Mouse (Mus musculus) stomach, embryonic 14.5 days (tissue): ENCODE measurements around the gene Wscd1. TPM values are rescaled to one million over a fixed set of nuclear protein-coding genes. Genes with fewer than 3 reads are reported as not detected.

Experiments
- ATAC-seq: fragments of 200-750 bp; cut with Nextera tagmentation; 2 replicates; pipeline ENCODE4 v1.8.0; 2017; ENCODE audit warnings: low read depth, moderate TSS enrichment; ENCODE audit not compliant: insufficient number of reproducible peaks, insufficient read depth, low FRiP score
- H3K27ac ChIP-seq: fragments of 300-500 bp; sonication (generic); 2 replicates; pipeline ENCODE4 v1.5.1; 2014; ENCODE audit warnings: mild to moderate bottlenecking, low read length, moderate library complexity, mixed read lengths
- H3K27me3 ChIP-seq: fragments of 300-500 bp; sonication (generic); 2 replicates; pipeline ENCODE4 v1.6.1; 2014; ENCODE audit warnings: low read length, control low read depth, mixed read lengths; ENCODE audit not compliant: control insufficient read depth, insufficient read depth
- H3K36me3 ChIP-seq: fragments of 300-500 bp; sonication (generic); 2 replicates; pipeline ENCODE4 v1.6.1; 2014; ENCODE audit warnings: mild to moderate bottlenecking, control low read depth, low read length, moderate library complexity, mixed read lengths; ENCODE audit not compliant: control insufficient read depth, insufficient read depth
- H3K4me1 ChIP-seq: fragments of 300-500 bp; sonication (generic); 2 replicates; pipeline ENCODE4 v1.6.1; 2014; ENCODE audit warnings: low read length, control low read depth, mixed read lengths; ENCODE audit not compliant: control insufficient read depth, insufficient read depth
- H3K4me2 ChIP-seq: fragments of 300-500 bp; sonication (generic); replicated peaks from 2 replicates; pipeline ENCODE4 v1.6.1; 2014; ENCODE audit warnings: low read depth, low read length, control low read depth
- H3K4me3 ChIP-seq: fragments of 300-500 bp; sonication (generic); 2 replicates; pipeline ENCODE4 v1.5.1; 2014; ENCODE audit warnings: low read depth, low read length, control low read depth
- H3K9ac ChIP-seq: fragments of 300-500 bp; sonication (generic); replicated peaks from 2 replicates; pipeline ENCODE4 v1.6.1; 2014; ENCODE audit warnings: low read depth, mild to moderate bottlenecking, control low read depth, low read length, moderate library complexity, mixed read lengths
- H3K9me3 ChIP-seq: fragments of 300-500 bp; sonication (generic); 2 replicates; pipeline ENCODE4 v1.6.1; 2016; ENCODE audit warnings: low read depth, low read length, control low read depth; ENCODE audit not compliant: control insufficient read depth
- WGBS: fragments of 180-500 bp; shearing (Covaris S2); extraction: QIAGEN DNeasy Blood & Tissue Kit; methylation state at CpG from one replicate; pipeline ENCODE4 v1.1.7; 2014; 5-methylcytosine and 5-hydroxymethylcytosine counted together
- polyA plus RNA-seq: library from polyadenylated mRNA; unstranded; fragments of >200 nt; fragmentation: Nextera tagmentation; extraction: Ambion mirVana; gene quantifications from 2 replicates; pipeline ENCODE4 v1.2.1, GENCODE M21; 2014

Wscd1 gene
- polyA plus RNA-seq, result 2.0 and 2.3 TPM in 2 replicates

DNA sequence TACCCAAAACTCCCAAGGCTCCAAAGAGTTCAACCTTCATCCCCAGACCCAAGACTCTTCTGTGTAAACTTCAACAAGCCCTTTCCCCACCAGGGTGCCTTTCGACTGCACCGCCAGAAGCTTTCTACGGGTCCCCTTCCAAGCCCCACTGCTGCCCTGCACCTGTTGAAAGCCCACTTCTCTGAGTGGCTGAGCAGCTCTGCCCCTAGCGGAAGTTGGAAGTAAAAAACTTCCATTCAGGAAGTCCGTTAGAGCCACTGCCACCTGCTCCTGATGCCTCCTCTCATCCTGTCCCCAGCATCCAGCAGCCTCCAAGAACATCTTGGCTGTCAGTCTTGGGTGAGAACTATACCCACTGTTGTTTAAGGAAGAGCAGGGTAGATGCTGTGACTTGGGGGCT lies at the start of gene Wscd1:
Gene Wscd1, plus strand, starts transcription at position 250 of the 400 bp plus-strand sequence.
- Histone ChIP-seq H3K4me1 (peaks cover 6% of the 10 kb centered on the region; the same call in 1 of the 2 replicates), H3K36me3 (no peaks in the 10 kb centered on the region), H3K27ac (no peak within 1 kb of the TSS), H3K9me3 (no peaks in the 10 kb centered on the region), H3K9ac (0 out of 2 replicates have a peak within 1 kb of the TSS, but pooled peaks have one; percentile 36), H3K27me3 (peaks cover 19% of the 10 kb centered on the region), H3K4me2 (peak within 1 kb of the TSS; percentile 93), H3K4me3 (peak within 1 kb of the TSS; percentile 51)
- 8% methylated on average over 5 of the region's 5 CpGs for WGBS
- no peak for ATAC-seq

DNA sequence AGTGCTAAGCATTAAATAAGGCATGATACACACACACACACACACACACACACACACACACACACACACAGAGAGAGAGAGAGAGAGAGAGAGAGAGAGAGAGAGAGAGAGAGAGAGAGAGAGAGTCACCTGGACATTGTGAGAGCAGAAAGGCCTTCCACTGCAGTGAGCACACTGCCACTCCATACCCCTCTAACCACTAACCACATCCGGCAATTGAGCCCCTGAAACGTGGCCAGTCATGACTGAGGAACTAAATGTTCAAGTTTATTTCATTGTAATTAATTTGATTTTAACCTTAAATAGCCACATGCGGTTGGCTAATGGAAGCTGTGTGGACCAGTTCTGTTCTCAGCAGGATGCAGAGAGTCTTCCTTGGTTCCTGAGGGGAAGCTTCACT lies 21.7 kb upstream of the Wscd1 start:
- no peak overlapping the region for H3K4me3 ChIP-seq
- no peaks in the 10 kb centered on the region for H3K27me3 ChIP-seq
- no peak overlapping the region for H3K9ac ChIP-seq
- no peaks in the 10 kb centered on the region for H3K4me1 ChIP-seq
- H3K36me3 ChIP-seq, result no peaks in the 10 kb centered on the region
- no peak overlapping the region for H3K27ac ChIP-seq
- no peaks in the 10 kb centered on the region for H3K9me3 ChIP-seq
- ATAC-seq, result no peak
- H3K4me2 ChIP-seq, result no peak overlapping the region
- 75% methylated on average over 3 of the region's 3 CpGs for WGBS

DNA sequence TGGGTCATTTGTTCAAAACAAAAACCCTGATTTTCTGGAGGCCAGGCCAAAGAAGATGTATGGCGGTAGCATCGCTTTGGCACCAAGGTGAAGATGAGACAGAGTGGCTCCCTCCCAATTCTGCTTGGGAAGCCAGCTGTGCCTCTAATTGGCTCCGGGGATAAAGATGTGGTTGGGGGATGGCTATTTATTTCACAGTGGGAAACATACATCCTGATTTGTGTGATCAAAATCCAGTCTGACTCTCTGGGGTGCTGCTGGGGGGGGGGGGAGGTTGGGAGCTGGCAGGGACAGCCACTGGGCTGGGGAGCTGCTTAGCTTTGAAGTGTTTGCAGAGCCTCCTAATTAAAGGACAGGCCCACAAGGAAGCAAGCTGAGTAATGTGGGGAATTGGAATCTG lies 20.4 kb upstream of the Wscd1 start:
- H3K4me2 ChIP-seq, result no peak overlapping the region
- H3K27ac ChIP-seq, result no peak overlapping the region
- no peak for ATAC-seq
- no peaks in the 10 kb centered on the region for H3K36me3 ChIP-seq
- H3K4me1 ChIP-seq, result no peaks in the 10 kb centered on the region
- no peak overlapping the region for H3K4me3 ChIP-seq
- no peaks in the 10 kb centered on the region for H3K27me3 ChIP-seq
- no peaks in the 10 kb centered on the region for H3K9me3 ChIP-seq
- no peak overlapping the region for H3K9ac ChIP-seq
- WGBS, result 80% methylated on average over 3 of the region's 3 CpGs

DNA sequence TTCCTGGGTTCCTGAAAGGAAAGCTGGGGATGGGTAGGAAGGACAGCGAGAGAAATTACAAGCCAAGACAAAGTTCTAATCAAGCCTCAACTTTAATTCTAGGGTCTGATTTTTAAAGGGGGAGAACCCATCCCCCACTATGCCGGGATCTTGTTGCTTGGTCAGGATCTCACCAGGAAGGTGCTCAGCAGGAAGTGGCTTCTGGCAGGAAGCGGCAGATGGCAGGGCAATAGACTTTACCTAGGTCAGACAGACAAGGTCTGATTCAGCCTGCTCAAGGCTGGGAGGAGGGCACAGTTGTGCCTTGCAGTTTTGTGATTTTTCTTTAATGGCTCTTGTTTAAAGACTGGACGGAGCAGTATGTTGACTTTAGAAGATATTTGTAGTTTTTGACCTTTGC lies 15.9 kb upstream of the Wscd1 start:
- Histone ChIP-seq H3K9me3 (no peaks in the 10 kb centered on the region), H3K9ac (no peak overlapping the region), H3K27me3 (no peaks in the 10 kb centered on the region), H3K4me2 (no peak overlapping the region), H3K4me3 (no peak overlapping the region), H3K27ac (no peak overlapping the region), H3K4me1 (0 out of 2 replicates have a peak, but pooled peaks cover 2% of the 10 kb centered on the region), H3K36me3 (no peaks in the 10 kb centered on the region)
- no peak for ATAC-seq
- 48% methylated on average over 4 of the region's 4 CpGs for WGBS

DNA sequence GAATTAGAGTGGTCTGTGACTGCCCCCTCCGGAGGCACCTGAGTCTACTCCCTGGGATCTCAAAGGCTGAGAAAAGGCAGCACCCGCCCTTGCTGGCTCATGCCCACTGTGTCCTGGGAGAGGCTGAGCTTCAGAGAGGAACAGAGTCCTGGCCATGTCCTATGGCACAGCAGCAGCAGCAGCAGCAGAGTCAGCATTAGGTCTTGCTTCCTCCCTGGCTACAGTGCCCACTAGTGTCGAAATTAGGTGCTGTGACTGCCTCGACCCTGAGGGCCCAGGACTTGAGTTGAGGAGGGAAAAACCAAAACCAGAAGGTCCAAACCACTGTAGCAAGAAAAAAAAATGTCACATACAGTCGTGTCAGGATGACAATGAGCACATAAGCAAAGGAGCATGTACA lies 12.6 kb upstream of the Wscd1 start:
- no peak overlapping the region for H3K4me3 ChIP-seq
- H3K4me1 ChIP-seq, result 0 out of 2 replicates have a peak, but pooled peaks cover 2% of the 10 kb centered on the region
- no peak overlapping the region for H3K4me2 ChIP-seq
- H3K9me3 ChIP-seq, result no peaks in the 10 kb centered on the region
- no peaks in the 10 kb centered on the region for H3K36me3 ChIP-seq
- ATAC-seq, result no peak
- H3K27me3 ChIP-seq, result no peaks in the 10 kb centered on the region
- no peak overlapping the region for H3K9ac ChIP-seq
- 32% methylated on average over 5 of the region's 5 CpGs for WGBS
- no peak overlapping the region for H3K27ac ChIP-seq

DNA sequence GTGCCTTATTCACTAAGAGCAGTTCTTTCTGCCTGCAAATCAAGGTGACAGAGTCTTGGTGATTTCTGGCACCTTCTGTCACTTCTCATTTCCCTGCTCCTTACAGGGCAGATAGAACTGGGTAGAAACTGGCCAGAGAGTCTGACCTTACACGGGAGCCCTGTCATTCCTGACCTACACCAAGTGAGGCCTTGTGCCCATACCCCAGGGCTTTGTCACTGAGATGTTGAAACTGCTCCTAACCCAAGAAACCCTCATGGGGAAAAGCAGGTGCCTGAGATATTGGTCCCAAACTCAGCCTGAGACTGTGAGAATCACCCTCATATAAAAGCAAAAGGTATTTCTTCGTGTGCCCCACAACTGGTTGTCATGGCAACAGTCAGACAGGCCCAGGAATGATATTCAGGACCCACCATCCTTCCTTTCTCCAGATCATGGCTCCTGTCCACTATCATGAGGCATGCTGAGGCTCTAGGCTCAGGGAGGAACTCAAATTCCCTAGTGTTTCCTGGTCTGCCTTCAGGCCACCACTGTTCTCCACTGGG lies 11.1 kb upstream of the Wscd1 start:
- Histone ChIP-seq H3K4me2 (no peak overlapping the region), H3K4me1 (0 out of 2 replicates have a peak, but pooled peaks cover 2% of the 10 kb centered on the region), H3K36me3 (no peaks in the 10 kb centered on the region), H3K27ac (no peak overlapping the region), H3K9me3 (no peaks in the 10 kb centered on the region), H3K4me3 (no peak overlapping the region), H3K27me3 (no peaks in the 10 kb centered on the region), H3K9ac (no peak overlapping the region)
- ATAC-seq, result no peak
- WGBS, result 68% methylated on average over 2 of the region's 2 CpGs

DNA sequence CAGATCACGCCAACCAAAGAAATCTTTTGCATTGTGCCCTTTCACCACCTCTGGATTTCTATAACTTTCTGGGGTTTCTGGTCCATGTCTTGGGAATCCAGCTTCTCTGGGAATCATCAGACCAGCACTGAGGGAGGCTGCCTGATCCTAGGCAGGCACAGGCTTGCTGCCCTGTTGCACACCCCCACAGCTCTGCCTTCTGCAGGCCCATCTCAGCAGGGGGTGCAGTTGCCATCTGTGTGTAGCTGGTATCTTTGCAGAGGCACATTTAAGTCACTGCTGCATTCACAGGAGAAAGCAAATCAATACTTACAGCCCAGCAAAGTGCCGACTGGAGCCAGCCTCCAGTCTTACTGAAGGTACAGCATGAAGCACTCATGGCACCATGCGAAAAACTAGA lies 3.8 kb upstream of the Wscd1 start:
- ATAC-seq, result no peak
- Histone ChIP-seq H3K27me3 (peaks cover 3% of the 10 kb centered on the region; the same call in 1 of the 2 replicates), H3K36me3 (no peaks in the 10 kb centered on the region), H3K9ac (no peak overlapping the region), H3K9me3 (no peaks in the 10 kb centered on the region), H3K4me1 (no peaks in the 10 kb centered on the region), H3K4me3 (no peak overlapping the region), H3K27ac (no peak overlapping the region), H3K4me2 (no peak overlapping the region)
- 78% methylated on average over 3 of the region's 3 CpGs for WGBS

DNA sequence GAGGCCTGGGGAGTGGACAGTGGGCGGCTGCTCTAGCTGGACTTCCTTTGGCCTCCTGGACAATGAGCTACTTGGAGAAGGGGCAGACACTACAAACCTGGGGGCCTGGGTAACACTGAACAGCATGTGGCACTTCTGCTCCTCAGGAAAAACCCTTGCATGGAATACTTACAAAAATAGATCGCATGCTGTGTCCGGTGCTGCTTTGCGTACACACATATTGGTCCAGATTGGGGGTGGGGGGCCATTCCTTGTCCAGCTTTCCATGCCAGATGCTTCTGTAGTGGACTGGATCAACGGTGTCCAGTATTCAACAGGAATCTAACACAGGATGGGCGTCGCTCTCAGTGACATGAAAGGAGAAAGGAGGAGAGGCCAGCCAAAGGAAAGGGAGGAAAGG lies 2.0 kb upstream of the Wscd1 start:
- H3K36me3 ChIP-seq, result no peaks in the 10 kb centered on the region
- H3K27ac ChIP-seq, result no peak overlapping the region
- H3K4me1 ChIP-seq, result peaks cover 6% of the 10 kb centered on the region; the same call in 1 of the 2 replicates
- no peaks in the 10 kb centered on the region for H3K9me3 ChIP-seq
- no peak for ATAC-seq
- H3K27me3 ChIP-seq, result peaks cover 19% of the 10 kb centered on the region
- H3K4me2 ChIP-seq, result no peak overlapping the region
- no peak overlapping the region for H3K9ac ChIP-seq
- 78% methylated on average over 7 of the region's 7 CpGs for WGBS
- H3K4me3 ChIP-seq, result no peak overlapping the region
